Mouse (Mus musculus) midbrain, postnatal 0 days (tissue): ENCODE results near the gene Kcnq1. TPM values are rescaled to one million over a fixed set of nuclear protein-coding genes. Genes with fewer than 3 reads are reported as not detected.

Source experiments
- ATAC-seq: fragments of 200-750 bp; cut with Nextera tagmentation; 2 replicates; pipeline ENCODE4 v1.8.0; 2017; ENCODE audit warnings: moderate number of reproducible peaks, mild to moderate bottlenecking, moderate TSS enrichment, moderate library complexity; ENCODE audit not compliant: low FRiP score
- DNase-seq: peaks from one replicate; pipeline ENCODE4 v3.0.0-alpha.2; 2015; ENCODE audit warnings: low spot score
- H3K27ac ChIP-seq: fragments of 300-500 bp; sonication (generic); 2 replicates; pipeline ENCODE4 v1.5.1; 2014; ENCODE audit warnings: low read depth, mild to moderate bottlenecking, low read length, mixed read lengths
- H3K27me3 ChIP-seq: fragments of 300-500 bp; sonication (generic); 2 replicates; pipeline ENCODE4 v1.6.1; 2014; ENCODE audit warnings: low read length, control low read depth, mixed read lengths; ENCODE audit not compliant: insufficient read depth
- H3K36me3 ChIP-seq: fragments of 300-500 bp; sonication (generic); 2 replicates; pipeline ENCODE4 v1.6.1; 2014; ENCODE audit warnings: low read length, control low read depth, mixed read lengths; ENCODE audit not compliant: insufficient read depth
- H3K4me1 ChIP-seq: fragments of 300-500 bp; sonication (generic); 2 replicates; pipeline ENCODE4 v1.6.1; 2014; ENCODE audit warnings: mild to moderate bottlenecking, control low read depth, antibody characterized with exemption, low read length, mixed read lengths; ENCODE audit not compliant: insufficient read depth
- H3K4me2 ChIP-seq: fragments of 300-500 bp; sonication (generic); 2 replicates; pipeline ENCODE4 v1.6.1; 2014; ENCODE audit warnings: low read depth, mild to moderate bottlenecking, low read length, mixed read lengths; ENCODE audit not compliant: poor library complexity, severe bottlenecking
- H3K4me3 ChIP-seq: fragments of 300-500 bp; sonication (generic); 2 replicates; pipeline ENCODE4 v1.5.1; 2014; ENCODE audit warnings: low read depth, mild to moderate bottlenecking, low read length, moderate library complexity
- H3K9ac ChIP-seq: fragments of 300-500 bp; sonication (generic); replicated peaks from 2 replicates; pipeline ENCODE4 v1.6.1; 2014; ENCODE audit warnings: mild to moderate bottlenecking, low read length, moderate library complexity, mixed read lengths; ENCODE audit not compliant: poor library complexity, severe bottlenecking
- H3K9me3 ChIP-seq: fragments of 300-500 bp; sonication (generic); 2 replicates; pipeline ENCODE4 v1.6.1; 2016; ENCODE audit warnings: low read length, control low read depth
- CTCF ChIP-seq: IDR thresholded peaks from 2 replicates; pipeline ENCODE4 v1.5.1; 2016; ENCODE audit warnings: antibody characterized with exemption, mild to moderate bottlenecking
- WGBS: fragments of 180-500 bp; shearing (Covaris S2); extraction: QIAGEN DNeasy Blood & Tissue Kit; methylation state at CpG from one replicate; pipeline ENCODE4 v1.1.7; 2014; 5-methylcytosine and 5-hydroxymethylcytosine counted together
- polyA plus RNA-seq: library from polyadenylated mRNA; unstranded; fragments of >200 nt; fragmentation: Nextera tagmentation; extraction: Ambion mirVana; gene quantifications from 2 replicates; pipeline ENCODE4 v1.2.1, GENCODE M21; 2015
- total RNA-seq: library from RNA; depleted of rRNA; stranded (reverse); fragments of >200 nt; gene quantifications from 2 replicates; pipeline ENCODE4 v1.2.3, GENCODE M21; 2014

Gene Kcnq1
- total and polyA plus RNA-seq, 2 experiments from 2014 or later = 0.44 to 1.2 TPM

GRCm38 (mm10) chr7:143380466-143381073 is 274.4 kb downstream of the Kcnq1 start:
- Histone ChIP-seq H3K4me3 (no peak overlapping the region), H3K27me3 (no peaks in the 10 kb centered on the region), H3K4me2 (no peak overlapping the region), H3K4me1 (no peaks in the 10 kb centered on the region), H3K9ac (no peak overlapping the region), H3K36me3 (no peaks in the 10 kb centered on the region), H3K27ac (no peak overlapping the region), H3K9me3 (no peaks in the 10 kb centered on the region)
- ATAC-seq = no peak
- no peak for TF ChIP-seq CTCF
- DNase-seq = no peak
- WGBS = 81% methylated on average over 20 of the region's 20 CpGs

GRCm38 (mm10) chr7:143386632-143387031 is 280.5 kb downstream of the Kcnq1 start:
- no peak overlapping the region for H3K4me3 ChIP-seq
- DNase-seq (peak; percentile 18), ATAC-seq (no peak)
- no peak overlapping the region for H3K9ac ChIP-seq
- no peak overlapping the region for H3K4me2 ChIP-seq
- 9% methylated on average over 1 of the region's 1 CpGs for WGBS
- no peaks in the 10 kb centered on the region for H3K36me3 ChIP-seq
- no peak for TF ChIP-seq CTCF
- no peaks in the 10 kb centered on the region for H3K9me3 ChIP-seq
- no peaks in the 10 kb centered on the region for H3K27me3 ChIP-seq
- peaks cover 6% of the 10 kb centered on the region; the same call in 1 of the 2 replicates for H3K4me1 ChIP-seq
- H3K27ac ChIP-seq = no peak overlapping the region

DNA sequence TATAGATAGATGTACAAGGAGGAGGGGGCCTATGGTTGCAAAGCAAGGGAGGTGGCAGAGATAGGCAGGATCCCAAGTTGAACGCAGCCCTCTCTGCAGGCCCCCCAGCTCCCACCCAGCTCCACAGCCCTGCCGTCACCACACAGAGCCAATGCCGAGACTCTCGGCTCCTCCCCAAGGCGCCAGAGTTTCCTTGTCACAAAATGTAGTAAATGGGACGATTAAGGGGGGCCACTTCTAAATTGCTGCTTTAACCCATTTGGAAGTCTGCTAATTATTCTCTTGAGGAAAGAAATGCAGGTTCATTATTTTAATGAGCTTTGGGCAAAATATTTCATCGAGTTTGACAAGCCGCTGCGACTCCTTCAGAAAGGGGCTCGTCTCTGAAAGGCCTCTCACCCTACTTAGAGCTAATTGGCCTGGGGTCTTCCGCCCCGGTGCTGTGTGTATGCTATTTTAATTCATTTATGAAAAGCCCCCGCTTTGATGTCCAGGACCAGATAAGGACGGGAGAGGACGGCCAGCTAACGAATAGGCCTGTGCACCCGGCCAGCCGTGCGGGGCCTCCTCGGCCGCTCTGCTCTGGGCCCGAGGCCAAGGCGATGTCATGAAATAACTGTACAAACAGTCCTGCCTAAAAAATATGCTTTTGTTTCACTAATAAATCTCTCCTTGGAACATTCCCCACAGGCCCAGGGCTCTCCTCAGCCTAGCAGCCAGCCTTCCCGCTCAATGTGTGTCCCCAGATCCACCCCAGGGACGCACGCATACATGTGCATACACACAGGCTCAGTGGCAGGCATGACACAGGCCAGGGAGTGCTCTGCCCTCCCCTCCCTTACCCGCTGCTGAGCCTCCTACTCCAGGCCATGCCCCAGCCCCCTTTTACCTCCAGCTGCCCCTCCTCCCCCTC is 282.9 kb downstream of the Kcnq1 start:
- Histone ChIP-seq H3K9me3 (no peaks in the 10 kb centered on the region), H3K36me3 (no peaks in the 10 kb centered on the region), H3K27me3 (no peaks in the 10 kb centered on the region), H3K4me1 (peaks cover 6% of the 10 kb centered on the region; the same call in 1 of the 2 replicates), H3K4me3 (no peak overlapping the region), H3K4me2 (no peak overlapping the region), H3K27ac (no peak overlapping the region), H3K9ac (0 out of 2 replicates have a peak overlapping the region, but pooled peaks have one; percentile 19)
- peak; percentile 38; the same call in 1 of the 2 replicates for ATAC-seq
- no peak for TF ChIP-seq CTCF
- DNase-seq = peak; percentile 51
- WGBS = 36% methylated on average over 27 of the region's 27 CpGs

DNA sequence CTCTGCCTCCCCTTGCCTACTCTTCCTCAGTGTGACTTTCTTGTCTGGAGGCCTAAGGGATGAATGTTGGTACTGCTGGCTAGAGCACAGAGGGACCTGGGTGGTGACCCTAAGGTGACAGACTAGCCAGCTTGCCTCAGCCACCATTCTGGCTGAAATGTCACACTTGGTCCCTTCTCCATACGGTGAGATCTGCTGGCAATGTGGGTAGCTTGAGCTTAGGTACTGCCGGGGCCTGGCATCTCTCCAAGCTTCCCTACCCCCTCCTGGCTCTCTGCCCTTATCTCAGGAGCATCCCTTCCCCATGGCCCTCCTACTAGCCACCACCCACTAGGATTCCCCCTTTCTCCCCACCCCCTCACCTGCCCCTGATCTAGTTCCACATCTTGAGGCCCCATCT is 283.7 kb downstream of the Kcnq1 start:
- ATAC-seq = no peak
- Histone ChIP-seq H3K4me2 (no peak overlapping the region), H3K27ac (no peak overlapping the region), H3K36me3 (no peaks in the 10 kb centered on the region), H3K4me1 (peaks cover 6% of the 10 kb centered on the region; the same call in 1 of the 2 replicates), H3K9me3 (no peaks in the 10 kb centered on the region), H3K4me3 (no peak overlapping the region), H3K9ac (no peak overlapping the region), H3K27me3 (no peaks in the 10 kb centered on the region)
- DNase-seq = peak; percentile 61
- TF ChIP-seq CTCF = no peak
- 59% methylated on average over 2 of the region's 2 CpGs for WGBS

GRCm38 (mm10) chr7:143390277-143390948 is 284.3 kb downstream of the Kcnq1 start:
- Histone ChIP-seq H3K27me3 (no peaks in the 10 kb centered on the region), H3K4me3 (no peak overlapping the region), H3K4me2 (no peak overlapping the region), H3K4me1 (peaks cover 6% of the 10 kb centered on the region; the same call in 1 of the 2 replicates), H3K9ac (no peak overlapping the region), H3K36me3 (no peaks in the 10 kb centered on the region), H3K27ac (no peak overlapping the region), H3K9me3 (no peaks in the 10 kb centered on the region)
- TF ChIP-seq CTCF = no peak
- no peak for ATAC-seq
- WGBS = 78% methylated on average over 12 of the region's 12 CpGs
- peak; percentile 44 for DNase-seq
